Mouse (Mus musculus): ENCODE measurements around the gene Ppm1h.

- TF ChIP-seq POLR2A (IDR thresholded peaks at IDR 0.05; ENCODE audit: borderline replicate concordance, control insufficient read depth, low read depth, low read length) = no peak
- no peak for TF ChIP-seq CTCF (IDR thresholded peaks at IDR 0.05; ENCODE audit: control insufficient read depth, insufficient read depth, low read length)
Observed at GRCm38 (mm10) chr10:122930520-122930919, 252.0 kb downstream of the Ppm1h start.

All from bone marrow, adult 2 months (tissue).